Mouse (Mus musculus): ENCODE data around the gene Gpr180.

Gpr180 gene

DNA sequence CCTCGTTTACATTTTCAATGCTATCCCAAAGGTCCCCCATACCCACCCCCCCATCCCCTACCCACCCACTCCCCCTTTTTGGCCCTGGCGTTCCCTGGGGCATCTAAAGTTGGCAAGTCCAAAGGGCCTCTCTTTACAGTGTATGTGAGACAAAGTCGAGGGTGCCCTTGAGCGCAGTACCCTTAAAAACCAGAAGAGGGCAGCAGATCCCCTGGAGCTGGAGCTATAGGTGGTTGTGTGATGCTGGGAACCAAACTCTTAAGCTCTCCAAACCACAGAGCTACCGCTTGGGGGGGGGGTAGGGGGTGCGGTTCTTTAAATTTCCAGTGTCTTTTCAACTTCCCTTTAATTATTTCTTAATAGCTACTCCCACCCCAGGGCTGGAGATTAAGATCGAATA, 66.1 kb downstream of the Gpr180 start:
- DNase-seq (ENCODE audit: low spot score in 2 of 2) = no peak

DNA sequence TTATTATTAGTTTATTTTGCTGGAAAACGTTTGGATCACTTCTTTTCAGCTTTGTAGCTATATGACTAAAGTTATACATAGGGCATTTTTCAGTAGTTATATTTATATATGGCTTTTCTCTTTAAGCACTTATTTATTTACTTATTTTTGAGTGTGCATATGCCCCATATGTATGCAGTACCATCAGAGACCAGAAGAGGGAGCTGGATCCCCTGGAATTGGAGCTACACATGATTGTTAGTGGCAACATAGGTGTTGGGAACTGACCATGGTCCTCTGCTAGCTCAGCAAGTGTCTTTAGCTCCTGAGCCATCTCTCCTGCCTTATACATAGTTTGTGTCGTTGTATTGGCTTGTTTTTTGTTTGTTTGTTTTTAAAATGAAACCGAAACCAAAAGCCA, 70.4 kb downstream of the Gpr180 start:
- DNase-seq (ENCODE audit: low spot score in 2 of 2) = no peak

DNA sequence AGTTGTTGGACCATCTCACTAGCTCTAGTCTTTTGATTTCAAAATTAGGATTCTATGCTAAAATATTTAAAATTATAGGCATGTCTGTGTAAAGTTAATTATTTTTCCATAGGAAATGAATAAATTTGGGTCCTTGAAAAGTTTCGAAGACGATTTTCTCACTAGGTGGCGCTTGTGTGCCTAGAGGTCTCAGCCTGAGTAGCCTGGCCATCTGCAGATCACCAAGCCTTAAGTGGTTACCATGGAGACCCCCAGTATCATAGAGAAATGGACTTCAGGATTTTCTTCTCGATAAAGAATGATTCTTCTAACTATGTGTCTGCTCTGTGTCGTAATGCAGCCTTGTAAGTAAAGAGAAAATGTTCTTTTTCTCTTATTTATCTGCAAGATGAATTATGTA, 72.7 kb downstream of the Gpr180 start:
- DNase-seq (ENCODE audit: low spot score in 2 of 2) = peak; percentile 42 to 49

DNA sequence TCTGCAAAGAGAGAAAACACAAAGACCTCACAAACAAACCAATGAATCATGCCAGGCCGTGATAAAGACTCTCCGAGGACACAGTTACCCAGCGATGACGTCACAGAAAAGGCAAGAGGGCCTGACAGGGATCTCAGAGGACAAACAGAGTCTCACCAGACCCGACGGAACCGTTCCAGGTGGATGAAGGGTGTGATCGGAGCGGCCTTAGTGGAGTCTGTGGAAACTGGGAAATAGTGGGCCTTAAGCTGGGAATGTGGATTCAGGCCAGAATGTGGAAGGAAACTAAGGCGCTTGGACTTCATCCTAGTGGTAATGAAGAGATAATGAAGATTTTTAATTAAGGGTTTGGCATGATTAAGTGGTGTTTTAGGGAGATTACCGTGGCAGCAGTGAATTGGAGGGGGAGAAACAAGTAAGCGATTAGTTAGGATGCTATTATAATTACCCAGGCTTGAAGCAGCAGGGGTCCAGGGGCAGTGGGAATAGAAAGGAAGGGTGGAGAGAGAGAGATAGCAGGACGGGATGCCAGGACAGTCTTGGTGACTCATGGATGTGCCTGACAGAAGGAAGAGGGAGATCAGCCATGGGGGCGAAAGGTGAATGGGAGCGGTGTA, 75.3 kb downstream of the Gpr180 start:
- no peak for DNase-seq (ENCODE audit: low spot score in 2 of 2)
